Mouse (Mus musculus): ENCODE data around the gene Hspa4. TPM values are rescaled to one million over a fixed set of nuclear protein-coding genes. Genes with fewer than 3 reads are reported as not detected.

Gene Hspa4
- total and polyA plus RNA-seq, 3 experiments = 184 to 585 (median 363) TPM

- no peak for TF ChIP-seq ZKSCAN1 (IDR thresholded peaks at IDR 0.05; ENCODE audit: borderline replicate concordance, low read depth, low read length)
- TF ChIP-seq RCOR1 (conservative IDR thresholded peaks at IDR 0.05; ENCODE audit: low read depth, low read length) = no peak
- no peak for TF ChIP-seq E2F4 (IDR thresholded peaks at IDR 0.05; ENCODE audit: insufficient replicate concordance, low read depth, low read length)
- TF ChIP-seq TBP (conservative IDR thresholded peaks at IDR 0.05; ENCODE audit: low read depth, low read length) = no peak
- no peak for TF ChIP-seq ZNF384 (IDR thresholded peaks at IDR 0.05; ENCODE audit: low read depth, low read length)
- TF ChIP-seq MAFK (IDR thresholded peaks at IDR 0.05; ENCODE audit: insufficient replicate concordance, low read length) = no peak
- no peak for TF ChIP-seq JUN (IDR thresholded peaks at IDR 0.05; ENCODE audit: insufficient read depth, low read depth, low read length)
- TF ChIP-seq RAD21 (IDR thresholded peaks at IDR 0.05; ENCODE audit: low read depth, low read length) = peak; percentile 83
- no peak for TF ChIP-seq SIN3A (IDR thresholded peaks at IDR 0.05; ENCODE audit: low read length)
- TF ChIP-seq CHD2 (IDR thresholded peaks at IDR 0.05; ENCODE audit: low read length) = no peak
- peak; percentile 66 for TF ChIP-seq SMC3 (IDR thresholded peaks at IDR 0.05; ENCODE audit: low read depth, low read length)
- TF ChIP-seq JUND (conservative IDR thresholded peaks at IDR 0.05; ENCODE audit: low read depth, low read length) = no peak
- TF ChIP-seq KAT2A (IDR thresholded peaks at IDR 0.05; ENCODE audit: insufficient replicate concordance, low read length) = no peak
- TF ChIP-seq TCF12 (IDR thresholded peaks at IDR 0.05; ENCODE audit: low read depth, low read length) = no peak
- no peak for TF ChIP-seq GABPA (IDR thresholded peaks at IDR 0.05; ENCODE audit: insufficient replicate concordance, low read depth, low read length)
- no peak for TF ChIP-seq ZC3H11A (IDR thresholded peaks at IDR 0.05; ENCODE audit: low read depth, low read length)
- no peak for TF ChIP-seq USF1 (IDR thresholded peaks at IDR 0.05; ENCODE audit: low read depth, low read length)
- peak; percentile 52 to 88 for TF ChIP-seq CTCF (conservative IDR thresholded peaks at IDR 0.05 in 1 of 2, IDR thresholded peaks at IDR 0.05 in 1 of 2; ENCODE audit: low read depth in 2 of 2, low read length in 2 of 2)
- TF ChIP-seq ETS1 (conservative IDR thresholded peaks at IDR 0.05; ENCODE audit: low read depth, low read length) = no peak
- TF ChIP-seq ZMIZ1 (IDR thresholded peaks at IDR 0.05; ENCODE audit: low read depth, low read length) = no peak
- dilution Hi-C loops (cut with MboI; ENCODE audit: extremely low pct_ligation_motif_present, extremely low pct_unique_long_range_greater_than_20kb, low sequenced_read_pairs) = no loop called here
- Histone ChIP-seq H3K4me2 (ENCODE audit: insufficient read depth, low read depth, poor library complexity, severe bottlenecking) (no peak overlapping the region), H3K79me2 (replicated peaks; ENCODE audit: control insufficient read depth, extremely low read depth, insufficient read depth, poor library complexity, severe bottlenecking) (no peaks in the 10 kb centered on the region), H3K36me3 (replicated peaks in 1 of 2; ENCODE audit: control insufficient read depth in 1 of 2, insufficient read depth in 1 of 2, low read length in 1 of 2) (peaks cover 16 to 79% of the 10 kb centered on the region in 2 experiments), H3K4me3 (replicated peaks in 1 of 3; ENCODE audit: low read depth in 2 of 3, low read length in 2 of 3, poor library complexity in 1 of 3) (no peak overlapping the region), H3K4me1 (ENCODE audit: control insufficient read depth in 1 of 2, insufficient read depth in 2 of 2) (peaks cover 0 to 11% of the 10 kb centered on the region in 2 experiments; a peak in 2 of 4 replicates), H3K27ac (ENCODE audit: insufficient read depth, low read depth) (no peak overlapping the region), H3K9ac (ENCODE audit: insufficient read depth, low read depth) (no peak overlapping the region), H3K27me3 (replicated peaks) (no peaks in the 10 kb centered on the region), H3K9me3 (replicated peaks; ENCODE audit: low read length) (no peaks in the 10 kb centered on the region)
- in situ Hi-C loops (cut with MboI; ENCODE audit: low pct_ligation_motif_present, low pct_unique_long_range_greater_than_20kb, low sequenced_read_pairs) = loop anchor here (5.0 to 25.0 kb wide), 2 partner anchors 168 to 843 kb away; no protein-coding TSS in a partner anchor
- peak; percentile 66 for DNase-seq (ENCODE audit: extremely low read depth)
These were observed 45.3 kb downstream of the Hspa4 start for GRCm38 (mm10) chr11:53254926-53255325.

- Histone ChIP-seq H3K27ac (ENCODE audit: insufficient read depth, low read depth) (no peak overlapping the region), H3K4me3 (replicated peaks in 1 of 3; ENCODE audit: low read depth in 2 of 3, low read length in 2 of 3, poor library complexity in 1 of 3) (no peak overlapping the region), H3K4me1 (ENCODE audit: control insufficient read depth in 1 of 2, insufficient read depth in 2 of 2) (peaks cover 0 to 15% of the 10 kb centered on the region in 2 experiments; a peak in 2 of 4 replicates), H3K27me3 (replicated peaks) (no peaks in the 10 kb centered on the region), H3K4me2 (ENCODE audit: insufficient read depth, low read depth, poor library complexity, severe bottlenecking) (no peak overlapping the region), H3K9ac (ENCODE audit: insufficient read depth, low read depth) (no peak overlapping the region), H3K36me3 (replicated peaks in 1 of 2; ENCODE audit: control insufficient read depth in 1 of 2, insufficient read depth in 1 of 2, low read length in 1 of 2) (peaks cover 15 to 77% of the 10 kb centered on the region in 2 experiments), H3K9me3 (replicated peaks; ENCODE audit: low read length) (no peaks in the 10 kb centered on the region), H3K79me2 (replicated peaks; ENCODE audit: control insufficient read depth, extremely low read depth, insufficient read depth, poor library complexity, severe bottlenecking) (no peaks in the 10 kb centered on the region)
- in situ Hi-C loops (cut with MboI; ENCODE audit: low pct_ligation_motif_present, low pct_unique_long_range_greater_than_20kb, low sequenced_read_pairs) = loop anchor here (5.0 to 25.0 kb wide), 2 partner anchors 167 to 842 kb away; no protein-coding TSS in a partner anchor
- TF ChIP-seq ETS1 (conservative IDR thresholded peaks at IDR 0.05; ENCODE audit: low read depth, low read length) = no peak
- TF ChIP-seq HCFC1 (IDR thresholded peaks at IDR 0.05; ENCODE audit: low read depth, low read length) = no peak
- no peak for TF ChIP-seq PAX5 (IDR thresholded peaks at IDR 0.05; ENCODE audit: low read length)
- TF ChIP-seq SIN3A (IDR thresholded peaks at IDR 0.05; ENCODE audit: low read length) = no peak
- peak in 1 of 2 experiments; percentile 55; a peak in 2 of 4 replicates for TF ChIP-seq CTCF (conservative IDR thresholded peaks at IDR 0.05 in 1 of 2, IDR thresholded peaks at IDR 0.05 in 1 of 2; ENCODE audit: low read depth in 2 of 2, low read length in 2 of 2)
- TF ChIP-seq ZC3H11A (IDR thresholded peaks at IDR 0.05; ENCODE audit: low read depth, low read length) = no peak
- no peak for TF ChIP-seq EP300 (IDR thresholded peaks at IDR 0.05; ENCODE audit: low read length)
- no peak for TF ChIP-seq USF1 (IDR thresholded peaks at IDR 0.05; ENCODE audit: low read depth, low read length)
- TF ChIP-seq RAD21 (IDR thresholded peaks at IDR 0.05; ENCODE audit: low read depth, low read length) = peak; percentile 27
- TF ChIP-seq MEF2A (IDR thresholded peaks at IDR 0.05; ENCODE audit: borderline replicate concordance, low read depth, low read length) = no peak
- peak; percentile 15 for TF ChIP-seq SMC3 (IDR thresholded peaks at IDR 0.05; ENCODE audit: low read depth, low read length)
- dilution Hi-C loops (cut with MboI; ENCODE audit: extremely low pct_ligation_motif_present, extremely low pct_unique_long_range_greater_than_20kb, low sequenced_read_pairs) = no loop called here
- peak; percentile 37 for DNase-seq (ENCODE audit: extremely low read depth)
These were observed 45.8 kb downstream of the Hspa4 start for GRCm38 (mm10) chr11:53254428-53254827.
